Mouse (Mus musculus): ENCODE measurements around the gene Olfr906. TPM values are rescaled to one million over a fixed set of nuclear protein-coding genes. Genes with fewer than 3 reads are reported as not detected.

Gene Olfr906
- polyA plus RNA-seq (2012; rRNA removed) = not detected in 2 replicates

GRCm38 (mm10) chr9:38486785-38487184 is at the start of gene Olfr906:
Olfr906 (plus strand) TSS chr9:38487085.

GRCm38 (mm10) chr9:38447352-38447751 is 39.5 kb upstream of the Olfr906 start, which contains the start of gene Olfr902:
Olfr902 (plus strand) TSS chr9:38447652.

GRCm38 (mm10) chr9:38462844-38463243 is 24.0 kb upstream of the Olfr906 start, which contains the start of gene Olfr904:
Olfr904 (plus strand) TSS chr9:38463144.

DNA sequence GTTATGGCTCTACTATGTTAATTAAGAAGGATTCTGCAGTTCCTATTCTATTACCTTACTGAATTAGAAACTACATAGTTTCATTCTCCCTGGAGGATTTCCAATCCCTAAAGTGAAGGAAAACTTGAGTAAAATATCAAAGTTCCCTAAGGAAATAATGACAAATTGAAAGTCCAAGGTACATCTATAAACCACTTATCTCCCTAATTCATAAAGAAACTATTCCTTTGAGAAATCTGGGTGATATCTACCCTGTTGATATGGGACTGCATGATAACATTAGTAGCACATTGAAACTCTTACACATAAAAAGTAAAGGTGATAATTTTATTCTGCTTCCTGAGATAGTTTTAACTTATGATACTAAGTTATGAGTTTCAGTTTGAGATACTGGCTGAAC is 16.1 kb upstream of the Olfr906 start, which contains the start of gene Olfr905:
Gene Olfr905, plus strand, starts transcription at position 301 of the 400 bp plus-strand sequence.

GRCm38 (mm10) chr9:38495501-38495900 is 8.6 kb downstream of the Olfr906 start, which contains the start of gene Olfr907:
Olfr907 (plus strand) TSS chr9:38495801.

DNA sequence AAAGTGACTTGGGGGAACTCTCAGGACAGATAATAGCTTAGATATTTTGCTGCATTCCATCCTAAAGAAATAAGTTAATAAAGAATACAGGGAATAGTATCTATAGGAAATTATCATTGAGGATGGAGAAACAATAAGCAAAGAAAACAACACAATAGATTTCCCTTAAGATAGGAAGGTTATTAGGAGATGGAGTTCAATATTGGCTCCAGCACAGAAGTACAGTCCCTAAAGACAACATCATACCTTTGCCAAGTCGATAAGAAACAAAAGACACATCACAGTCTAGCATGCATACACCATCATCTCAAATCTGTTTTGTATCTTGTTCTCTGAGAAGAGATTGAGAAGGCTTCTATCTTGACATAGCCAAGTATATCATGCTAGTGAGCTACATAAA is 34.4 kb downstream of the Olfr906 start, which contains the start of gene Olfr911-ps1:
Gene Olfr911-ps1, plus strand, starts transcription at position 301 of the 400 bp plus-strand sequence.

GRCm38 (mm10) chr9:38537549-38537948 is 50.7 kb downstream of the Olfr906 start, which contains the start of gene Olfr910:
Olfr910 (plus strand) TSS chr9:38537849.

Other genes starting within 250 kb of the Olfr906 start
- gene Olfr143, start 234.3 kb upstream of the Olfr906 start, polyA plus RNA-seq (2012; rRNA removed) = not detected in 2 replicates
- not detected in 2 replicates for gene Olfr895, start 219.2 kb upstream of the Olfr906 start, polyA plus RNA-seq (2012; rRNA removed)
- gene Olfr896-ps1, start 196.0 kb upstream of the Olfr906 start, polyA plus RNA-seq (2012; rRNA removed) = not detected in 2 replicates
- gene Olfr25, start 158.0 kb upstream of the Olfr906 start, polyA plus RNA-seq (2012; rRNA removed) = not detected in 2 replicates
- not detected in 2 replicates for gene Olfr898, start 138.7 kb upstream of the Olfr906 start, polyA plus RNA-seq (2012; rRNA removed)
- not detected in 2 replicates for gene Olfr250, start 120.2 kb upstream of the Olfr906 start, polyA plus RNA-seq (2012; rRNA removed)
- gene Olfr251, start 110.0 kb upstream of the Olfr906 start, polyA plus RNA-seq (2012; rRNA removed) = not detected in 2 replicates
- gene Olfr147, start 85.4 kb upstream of the Olfr906 start, polyA plus RNA-seq (2012; rRNA removed) = not detected in 2 replicates
- not detected in 2 replicates for gene Olfr901, start 57.6 kb upstream of the Olfr906 start, polyA plus RNA-seq (2012; rRNA removed)
- not detected in 2 replicates for gene Olfr902, start 39.4 kb upstream of the Olfr906 start, polyA plus RNA-seq (2012; rRNA removed)
- not detected in 2 replicates for gene Olfr904, start 23.9 kb upstream of the Olfr906 start, polyA plus RNA-seq (2012; rRNA removed)
- gene Olfr905, start 16.0 kb upstream of the Olfr906 start, polyA plus RNA-seq (2012; rRNA removed) = not detected in 2 replicates
- not detected in 2 replicates for gene Olfr907, start 8.7 kb downstream of the Olfr906 start, polyA plus RNA-seq (2012; rRNA removed)
- gene Olfr911-ps1, start 34.5 kb downstream of the Olfr906 start, polyA plus RNA-seq (2012; rRNA removed) = not detected in 2 replicates
- gene Olfr910, start 50.8 kb downstream of the Olfr906 start, polyA plus RNA-seq (2012; rRNA removed) = not detected in 2 replicates
- not detected in 2 replicates for gene Olfr912, start 93.1 kb downstream of the Olfr906 start, polyA plus RNA-seq (2012; rRNA removed)
- not detected in 2 replicates for gene Olfr913, start 105.7 kb downstream of the Olfr906 start, polyA plus RNA-seq (2012; rRNA removed)
- gene Olfr914, start 118.0 kb downstream of the Olfr906 start, polyA plus RNA-seq (2012; rRNA removed) = not detected in 2 replicates
- not detected in 2 replicates for gene Olfr916, start 172.8 kb downstream of the Olfr906 start, polyA plus RNA-seq (2012; rRNA removed)
- not detected in 2 replicates for gene Olfr917, start 178.8 kb downstream of the Olfr906 start, polyA plus RNA-seq (2012; rRNA removed)
- gene Olfr918, start 187.5 kb downstream of the Olfr906 start, polyA plus RNA-seq (2012; rRNA removed) = not detected in 2 replicates
- gene Olfr919, start 216.6 kb downstream of the Olfr906 start, polyA plus RNA-seq (2012; rRNA removed) = not detected in 2 replicates
- 4.7 and 6.2 TPM in 2 replicates for gene Vwa5a, start 231.2 kb downstream of the Olfr906 start, polyA plus RNA-seq (2012; rRNA removed)